Mouse (Mus musculus) small intestine, adult 2 months (tissue): ENCODE data around the gene Bcan.

Experiments
- CTCF ChIP-seq: fragments of 200-500 bp; IDR thresholded peaks from 2 replicates; pipeline ENCODE4 v1.5.1; 2012; ENCODE audit warnings: low read depth, mild to moderate bottlenecking, control low read depth, inconsistent platforms, low read length, moderate library complexity, mixed read lengths; ENCODE audit not compliant: insufficient replicate concordance, insufficient read length; ENCODE audit errors: extremely low read depth
- POLR2A ChIP-seq: fragments of 200-500 bp; IDR thresholded peaks from 2 replicates; pipeline ENCODE4 v1.6.1; 2012; ENCODE audit warnings: low read depth, mild to moderate bottlenecking, control low read depth, inconsistent platforms, low read length, moderate library complexity

GRCm38 (mm10) chr3:87973593-87974380 is 26.2 kb downstream of the Bcan start:
- TF ChIP-seq CTCF (no peak), POLR2A (no peak)
